Mouse (Mus musculus) T-helper 17 cell (primary cell): Measurements from ENCODE around the gene Pirt.

Source experiments
- in situ Hi-C, 2 experiments: fragments of 300-600 bp; cut with MboI, MseI; formaldehyde crosslinking; loops; 1 replicate in 1 of 2; 2 replicates in 1 of 2; pipeline ENCODE4 v1.15.1; 2025; ENCODE audit warnings: high pct_unique_total_duplicates in 2 of 2

Pirt gene

DNA sequence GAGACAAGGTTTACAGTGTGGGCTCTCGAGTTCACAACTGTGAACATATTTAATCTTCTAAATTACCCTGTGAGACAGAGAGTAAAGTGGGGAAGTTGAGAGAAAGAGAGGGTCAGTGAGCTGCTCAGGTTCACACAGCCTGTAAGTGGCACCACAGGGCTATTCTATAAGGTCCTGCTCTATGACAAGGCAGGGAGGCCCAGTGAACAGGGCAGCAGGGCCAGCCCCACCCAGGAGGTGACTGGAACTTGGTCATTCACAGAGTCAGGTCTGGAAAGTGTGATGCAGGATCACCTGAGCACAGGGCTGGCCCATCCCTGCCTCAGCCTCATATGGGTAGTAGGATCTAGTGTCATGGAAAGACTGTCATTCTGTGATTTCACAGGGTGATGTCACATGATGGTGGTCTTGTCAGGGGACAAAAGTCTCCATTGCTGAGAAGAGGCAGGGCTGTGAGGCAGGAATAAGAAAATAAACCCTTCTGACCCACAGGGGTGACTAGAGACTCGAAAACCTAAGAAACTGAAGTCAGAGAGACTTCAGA is 33.5 kb downstream of the Pirt start:
- in situ Hi-C loops, result no loop called here

DNA sequence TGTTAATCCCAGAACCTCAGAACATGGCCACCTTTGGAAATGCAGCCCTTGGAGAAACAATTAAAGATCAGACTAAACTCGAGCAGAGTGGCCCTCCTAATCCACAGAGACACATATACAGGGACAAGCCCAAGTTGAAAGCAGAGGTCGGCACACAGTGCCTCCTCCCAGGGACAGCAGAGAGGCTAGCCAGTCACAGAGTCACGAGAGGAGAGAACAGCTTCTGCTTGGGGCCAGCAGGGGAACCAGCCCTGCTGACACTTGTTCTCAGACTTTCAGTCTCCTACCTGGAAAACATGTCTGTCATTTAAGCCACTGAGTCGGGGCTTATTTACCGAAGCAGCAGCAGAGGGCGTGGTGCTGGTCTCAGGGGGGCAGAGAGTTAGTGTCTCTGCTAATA is 34.7 kb downstream of the Pirt start:
- in situ Hi-C loops, result no loop called here

GRCm38 (mm10) chr11:66946922-66947321 is 35.1 kb downstream of the Pirt start:
- in situ Hi-C loops, result no loop called here

DNA sequence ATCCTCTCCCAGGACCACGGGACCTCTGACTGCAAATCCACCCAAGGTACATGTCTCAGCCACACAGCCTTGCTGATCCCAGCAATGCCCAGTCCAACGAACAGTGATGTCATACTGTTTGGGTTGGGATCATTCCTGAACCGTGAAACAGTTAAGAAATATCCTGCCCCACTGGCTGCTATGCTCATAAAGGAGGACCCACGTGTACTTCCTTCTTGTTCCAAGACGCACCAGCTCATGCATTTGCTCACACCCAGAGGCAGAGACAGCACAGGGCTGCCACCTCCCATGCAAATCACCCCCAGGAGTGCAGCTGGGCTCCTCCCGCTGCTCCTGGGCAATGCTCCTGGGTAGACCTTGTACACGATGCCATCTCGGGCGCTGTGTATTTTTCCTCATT is 44.5 kb downstream of the Pirt start, which contains the start of gene Tmem238l:
Gene Tmem238l, plus strand, starts transcription at position 336 of the 400 bp plus-strand sequence.
- in situ Hi-C loops, result no loop called here

DNA sequence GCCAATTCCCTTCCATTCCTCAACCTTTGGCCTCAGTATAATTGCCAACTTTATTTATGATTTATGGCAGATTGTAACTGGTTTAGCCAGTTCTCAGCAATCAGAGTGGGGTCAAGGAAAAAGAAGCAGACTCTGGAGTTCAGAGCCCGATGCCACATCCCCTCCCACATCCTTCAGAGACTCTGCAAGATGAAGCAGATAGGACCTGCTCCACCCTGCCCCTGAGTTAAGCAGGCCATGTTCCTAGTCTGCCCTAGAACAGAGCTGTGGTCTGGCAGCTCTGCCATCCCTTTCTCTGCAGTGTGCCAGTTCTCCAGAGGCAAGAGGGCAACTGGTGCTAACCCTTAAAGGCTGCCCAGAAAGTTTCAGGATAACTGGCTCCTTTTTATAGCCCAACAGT is 49.0 kb downstream of the Pirt start:
- in situ Hi-C loops, result no loop called here

DNA sequence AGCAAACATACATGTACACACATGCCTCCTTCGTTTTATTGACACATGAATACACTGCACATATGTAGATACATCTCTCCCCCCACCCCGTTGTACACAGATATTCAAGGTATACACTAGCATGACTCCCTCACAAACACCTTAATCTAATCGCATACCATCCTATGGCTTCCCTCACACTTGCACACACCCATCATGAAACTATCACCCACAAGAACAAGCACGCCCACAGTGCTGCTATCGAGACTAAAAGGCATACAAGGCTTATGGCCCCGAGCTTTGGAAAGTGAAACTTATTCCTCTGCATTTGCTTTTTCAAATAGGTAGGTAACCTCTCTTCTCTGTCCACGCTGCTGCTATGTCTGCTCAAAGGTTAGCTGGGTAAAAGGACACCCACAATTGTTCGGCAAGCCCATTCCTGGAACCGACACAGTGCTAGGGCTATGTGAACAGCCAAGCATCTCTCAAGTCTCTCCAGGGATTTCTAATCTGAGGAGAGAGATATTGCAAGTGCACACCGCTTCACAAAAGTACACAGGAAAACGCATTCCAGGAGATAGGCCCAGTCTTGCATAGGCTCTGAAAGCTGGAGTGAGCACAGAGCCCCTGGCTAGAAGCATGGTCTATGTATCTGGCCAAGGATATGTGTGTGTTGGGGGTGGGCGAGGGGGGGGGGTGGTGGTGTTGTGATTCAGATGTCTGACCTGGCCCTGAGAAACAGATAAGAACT is 49.8 kb downstream of the Pirt start:
- in situ Hi-C loops, result no loop called here

DNA sequence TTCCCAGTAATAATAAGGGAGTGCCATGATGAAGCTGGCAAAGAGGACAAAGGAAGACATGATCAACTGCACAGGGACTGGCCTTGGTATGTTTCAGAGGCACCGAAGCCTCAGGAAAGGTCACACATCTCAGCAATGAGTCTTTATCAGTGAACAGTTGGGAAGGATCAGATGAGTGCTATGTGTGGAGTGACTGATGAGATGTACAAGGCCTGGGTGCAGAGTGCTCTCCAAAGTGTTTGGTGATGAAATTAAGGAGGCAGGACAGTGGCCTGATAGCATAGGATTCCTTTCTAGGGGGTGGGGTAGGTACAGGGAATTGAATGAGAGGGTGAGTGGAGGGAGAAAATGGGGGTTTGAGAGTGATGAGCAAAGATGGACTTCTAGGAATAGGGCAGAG is 51.7 kb downstream of the Pirt start:
- in situ Hi-C loops, result no loop called here

DNA sequence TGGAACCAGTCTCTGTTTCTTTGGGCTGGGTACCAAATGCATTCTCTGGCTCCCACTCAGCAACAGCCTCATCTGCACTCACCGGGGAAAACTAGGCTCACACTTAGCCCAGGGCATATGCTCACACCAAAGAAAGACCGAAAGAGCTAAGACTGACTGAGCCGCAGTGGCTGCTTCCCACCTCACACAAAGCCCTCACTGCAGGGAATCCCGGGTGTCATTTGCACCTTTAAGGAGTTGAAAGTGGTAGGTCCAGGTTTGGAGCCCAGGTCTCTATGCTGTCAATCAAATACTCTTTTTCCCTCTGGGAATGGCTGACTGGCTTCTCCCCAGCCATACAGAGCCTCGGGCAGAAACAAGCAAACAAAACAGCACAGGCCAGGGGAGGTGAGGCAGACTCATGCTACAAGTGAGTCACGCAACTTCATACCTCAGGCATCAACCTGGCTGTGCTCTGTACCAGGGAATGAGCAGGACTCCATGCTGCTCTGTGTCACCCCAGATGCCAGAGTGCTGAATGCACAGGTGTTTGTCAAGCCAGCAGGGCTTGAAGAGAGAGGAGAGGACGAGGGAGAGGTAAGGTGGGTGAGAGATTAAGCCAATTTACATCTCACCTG is 54.8 kb downstream of the Pirt start:
- in situ Hi-C loops, result no loop called here

DNA sequence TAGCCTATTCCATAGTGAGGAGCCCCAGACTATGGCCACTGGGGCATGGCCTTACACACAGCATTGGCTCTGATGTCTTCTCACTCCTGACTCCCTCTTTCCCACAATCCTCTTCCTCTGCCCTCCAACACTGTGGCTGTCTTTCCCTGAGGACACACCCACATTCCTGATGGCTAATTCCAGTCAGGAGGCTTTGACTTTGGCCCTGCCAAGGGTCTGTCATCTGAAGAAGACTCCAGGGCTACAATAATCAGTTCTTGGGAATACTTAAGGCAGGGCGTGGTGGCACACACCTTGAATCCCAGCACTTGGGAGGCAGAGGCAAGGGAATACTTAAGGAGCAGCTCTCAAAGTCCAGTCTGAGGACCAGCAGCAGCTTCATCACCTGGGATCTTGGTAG is 56.8 kb downstream of the Pirt start:
- in situ Hi-C loops, result no loop called here

DNA sequence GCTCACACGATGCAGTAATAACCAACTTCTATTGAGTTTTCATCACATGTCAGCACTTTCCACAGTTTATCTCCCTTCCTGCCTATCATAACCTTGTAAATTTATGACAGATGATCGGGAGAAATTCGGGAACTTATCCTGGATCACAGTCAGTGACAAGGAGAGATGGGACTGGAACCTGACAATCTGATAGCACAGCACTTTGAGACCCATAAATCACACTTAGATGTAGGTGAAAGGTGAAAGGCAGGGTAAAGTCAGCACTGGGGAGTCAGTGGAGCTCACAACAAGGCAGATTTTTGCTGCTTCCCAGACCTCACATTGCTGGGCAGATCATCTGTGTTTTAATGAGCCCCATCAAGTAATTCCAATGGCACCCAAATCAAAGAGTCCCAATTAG is 61.7 kb downstream of the Pirt start:
- in situ Hi-C loops, result no loop called here

DNA sequence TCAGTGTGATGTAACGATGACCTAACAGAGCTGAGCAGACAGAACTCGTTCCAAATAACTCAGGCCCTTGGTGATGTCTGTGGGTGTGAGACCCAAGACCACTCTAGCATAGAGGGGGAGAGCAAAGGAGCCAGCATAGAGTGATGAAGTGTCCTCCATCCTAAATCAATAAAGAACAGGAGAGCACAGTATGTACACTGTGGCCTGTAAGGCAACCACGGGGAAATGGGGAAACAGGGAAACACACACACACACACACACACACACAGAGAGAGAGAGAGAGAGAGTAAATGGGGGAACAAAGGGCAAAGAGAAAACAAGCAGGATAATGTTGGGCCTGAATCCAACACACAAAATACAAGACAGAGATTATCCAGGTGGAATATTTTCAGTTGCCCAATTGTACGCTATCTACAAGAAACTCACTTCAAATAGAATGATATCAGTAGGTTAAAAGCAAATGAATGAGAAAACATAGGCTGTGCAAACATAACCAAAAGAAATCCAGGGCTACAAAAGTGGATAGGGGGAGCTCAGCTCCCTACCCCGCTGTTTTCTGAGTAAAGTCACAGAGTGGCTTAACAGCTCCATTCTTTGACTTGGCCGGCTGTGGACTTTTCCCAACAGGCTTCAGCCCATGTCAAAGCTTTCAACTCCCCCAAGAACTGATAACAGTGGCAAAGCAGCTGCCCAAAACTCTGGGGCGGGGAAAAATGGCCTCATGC is 64.0 kb downstream of the Pirt start:
- in situ Hi-C loops, result no loop called here
